18 mouse cellular contexts compared by ENCODE assay signal in the genomic region with DNA sequence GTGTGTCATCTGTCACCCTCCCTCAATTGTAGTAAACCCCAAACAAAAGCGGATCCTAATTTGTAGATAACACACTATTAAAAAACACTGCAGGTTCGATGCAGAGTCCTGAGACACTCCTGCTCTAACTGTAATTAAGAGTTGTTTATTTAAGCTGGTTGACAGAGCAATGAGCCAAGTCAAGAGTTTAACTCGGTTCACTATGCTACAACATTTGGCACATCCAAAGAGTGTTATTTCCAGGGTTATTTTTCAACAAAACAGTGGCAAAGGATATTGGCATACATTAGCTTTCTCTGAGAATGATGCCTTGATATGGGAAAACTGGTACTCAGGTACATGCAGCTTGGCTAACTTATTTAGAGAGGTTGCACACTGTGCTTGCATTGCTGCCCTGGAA.
"Had no signal": no experiment of that assay in that cellular context is flagged by ENCODE, and none has a peak within 500 bp of the region (broad histone marks: within the 10 kb centered on the region; RNA-seq: fewer than 3 reads in every experiment).

No protein-coding gene starts in this region.

- H3K4me3 ChIP-seq: midbrain, embryonic 12.5 days; myocyte; neural tube, embryonic 13.5 days; neural tube, embryonic 15.5 days had no signal

- H3K27me3 ChIP-seq: midbrain, embryonic 12.5 days; neural tube, embryonic 13.5 days; neural tube, embryonic 15.5 days had no signal

- H3K9me3 ChIP-seq: midbrain, embryonic 12.5 days; neural tube, embryonic 13.5 days; neural tube, embryonic 15.5 days had no signal

- DNase-seq: lung, adult 18-20 months; lung, embryonic 14.5 days; lung, postnatal 10 days; lung, postnatal 4 days; midbrain, embryonic 14.5 days; retina, postnatal 1 day; right cerebral cortex, adult 18-20 months; right cerebral cortex, postnatal 25 days; right cerebral cortex, postnatal 4 days; spleen, adult 18-20 months; thymus, adult 18-20 months; thymus, postnatal 14 days; thymus, postnatal 36 days had no signal

- H3K36me3 ChIP-seq: midbrain, embryonic 12.5 days; neural tube, embryonic 13.5 days; neural tube, embryonic 15.5 days had no signal

- H3K27ac ChIP-seq: midbrain, embryonic 12.5 days; neural tube, embryonic 13.5 days; neural tube, embryonic 15.5 days had no signal

- H3K4me1 ChIP-seq: midbrain, embryonic 12.5 days had no signal

- H3K9ac ChIP-seq: lung, embryonic 14.5 days; midbrain, embryonic 12.5 days; neural tube, embryonic 13.5 days; neural tube, embryonic 15.5 days had no signal

- H3K4me2 ChIP-seq: lung, embryonic 14.5 days; midbrain, embryonic 12.5 days; neural tube, embryonic 13.5 days; neural tube, embryonic 15.5 days had no signal

- ATAC-seq: midbrain, embryonic 16.5 days had no signal
